Mouse (Mus musculus) liver, embryonic 16.5 days (tissue): ENCODE data around the gene Clba1. TPM values are rescaled to one million over a fixed set of nuclear protein-coding genes. Genes with fewer than 3 reads are reported as not detected.

ENCODE experiments used
- ATAC-seq: fragments of 200-750 bp; cut with Nextera tagmentation; 2 replicates; pipeline ENCODE4 v1.8.0; 2017; ENCODE audit warnings: low read depth, mild to moderate bottlenecking, moderate number of reproducible peaks, moderate library complexity
- H3K27ac ChIP-seq: fragments of 300-500 bp; sonication (generic); 2 replicates; pipeline ENCODE4 v1.5.1; 2014; ENCODE audit warnings: mild to moderate bottlenecking, low read length
- H3K27me3 ChIP-seq: fragments of 300-500 bp; sonication (generic); 2 replicates; pipeline ENCODE4 v1.6.1; 2014; ENCODE audit warnings: low read depth, low read length, mixed read lengths; ENCODE audit not compliant: control insufficient read depth, insufficient read depth
- H3K36me3 ChIP-seq: fragments of 300-500 bp; sonication (generic); 2 replicates; pipeline ENCODE4 v1.6.1; 2014; ENCODE audit warnings: mild to moderate bottlenecking; ENCODE audit not compliant: control insufficient read depth, insufficient read depth
- H3K4me1 ChIP-seq: fragments of 300-500 bp; sonication (generic); 2 replicates; pipeline ENCODE4 v1.6.1; 2014; ENCODE audit warnings: low read depth, low read length, mixed read lengths; ENCODE audit not compliant: control insufficient read depth
- H3K4me2 ChIP-seq: fragments of 300-500 bp; sonication (generic); 2 replicates; pipeline ENCODE4 v1.6.1; 2014; ENCODE audit warnings: low read depth, low read length, mixed read lengths
- H3K4me3 ChIP-seq: fragments of 300-500 bp; sonication (generic); 2 replicates; pipeline ENCODE4 v1.5.1; 2014; ENCODE audit warnings: low read depth, mild to moderate bottlenecking, low read length
- H3K9ac ChIP-seq: fragments of 300-500 bp; sonication (generic); 2 replicates; pipeline ENCODE4 v1.6.1; 2014; ENCODE audit warnings: low read depth, low read length
- H3K9me3 ChIP-seq: fragments of 300-500 bp; sonication (generic); replicated peaks from 2 replicates; pipeline ENCODE4 v1.6.1; 2016; ENCODE audit warnings: low read length; ENCODE audit not compliant: control insufficient read depth
- WGBS: fragments of 180-500 bp; shearing (Covaris S2); extraction: QIAGEN DNeasy Blood & Tissue Kit; methylation state at CpG from one replicate; pipeline ENCODE4 v1.1.7; 2014; ENCODE audit not compliant: insufficient replicate concordance; 5-methylcytosine and 5-hydroxymethylcytosine counted together
- polyA plus RNA-seq: library from polyadenylated mRNA; unstranded; fragments of >200 nt; fragmentation: Nextera tagmentation; extraction: Ambion mirVana; gene quantifications from 2 replicates; pipeline ENCODE4 v1.2.1, GENCODE M21; 2015

The Clba1 gene
- polyA plus RNA-seq, 1 experiment from 2014 or later = 0.34 TPM

GRCm38 (mm10) chr12:112849235-112850022, 40.7 kb downstream of the Clba1 start:
- no peak for ATAC-seq
- 55% methylated on average over 11 of the region's 11 CpGs for WGBS
- no peak overlapping the region for H3K27ac ChIP-seq
- no peaks in the 10 kb centered on the region for H3K4me1 ChIP-seq
- no peaks in the 10 kb centered on the region for H3K27me3 ChIP-seq
- no peaks in the 10 kb centered on the region for H3K9me3 ChIP-seq
- no peaks in the 10 kb centered on the region for H3K36me3 ChIP-seq
- no peak overlapping the region for H3K4me2 ChIP-seq
- no peak overlapping the region for H3K4me3 ChIP-seq
- H3K9ac ChIP-seq = no peak overlapping the region

DNA sequence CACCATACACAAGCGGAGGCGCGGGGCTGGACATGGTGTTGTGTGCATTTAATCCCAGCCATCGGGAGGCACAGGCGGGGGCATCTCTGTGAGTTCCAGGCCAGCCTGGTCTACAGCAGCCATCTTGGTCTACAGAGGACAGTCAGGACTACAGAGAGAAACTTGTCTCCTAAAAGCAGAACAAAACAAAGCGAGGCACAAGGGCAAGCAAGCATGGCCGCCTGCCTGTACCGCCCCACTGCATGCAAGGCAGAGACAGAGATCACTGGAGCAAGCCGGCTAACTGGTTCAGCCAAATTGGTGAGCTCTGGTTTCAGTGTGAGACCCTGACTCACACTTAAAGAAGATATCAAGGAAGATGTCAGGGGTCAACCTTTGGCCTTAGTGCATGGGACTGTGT, 41.6 kb downstream of the Clba1 start:
- no peaks in the 10 kb centered on the region for H3K4me1 ChIP-seq

DNA sequence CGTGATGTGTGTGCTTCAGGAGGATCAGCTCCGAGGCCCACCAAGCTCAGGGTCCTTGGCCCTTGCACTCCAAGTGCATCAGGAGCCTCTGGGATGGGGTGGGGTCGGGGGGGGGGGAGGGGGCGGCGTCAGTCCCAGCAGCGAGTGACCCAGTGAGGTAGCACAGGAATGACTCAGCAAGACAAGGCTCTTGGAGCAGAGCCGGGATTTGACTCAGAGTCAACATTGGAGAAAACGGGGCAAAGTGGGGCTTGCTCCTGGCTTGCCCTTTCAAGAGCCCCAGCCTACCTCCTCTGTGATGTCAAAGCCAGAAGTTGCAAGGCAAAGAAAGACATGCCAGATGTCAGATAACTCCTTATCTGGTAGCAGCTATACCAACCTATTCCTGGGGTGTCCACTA, 42.4 kb downstream of the Clba1 start:
- 53% methylated on average over 8 of the region's 8 CpGs for WGBS
- Histone ChIP-seq H3K9ac (no peak overlapping the region), H3K27ac (no peak overlapping the region), H3K4me1 (no peaks in the 10 kb centered on the region), H3K9me3 (no peaks in the 10 kb centered on the region), H3K36me3 (no peaks in the 10 kb centered on the region), H3K4me3 (no peak overlapping the region), H3K4me2 (no peak overlapping the region), H3K27me3 (no peaks in the 10 kb centered on the region)
- no peak for ATAC-seq

More for the DNA sequence above, 41.6 kb downstream of the Clba1 start:
- H3K9ac ChIP-seq = no peak overlapping the region
- 78% methylated on average over 9 of the region's 9 CpGs for WGBS
- no peak overlapping the region for H3K4me3 ChIP-seq
- no peak overlapping the region for H3K4me2 ChIP-seq
- no peaks in the 10 kb centered on the region for H3K27me3 ChIP-seq
- ATAC-seq = no peak
- no peaks in the 10 kb centered on the region for H3K9me3 ChIP-seq
- H3K27ac ChIP-seq = no peak overlapping the region
- H3K36me3 ChIP-seq = no peaks in the 10 kb centered on the region

DNA sequence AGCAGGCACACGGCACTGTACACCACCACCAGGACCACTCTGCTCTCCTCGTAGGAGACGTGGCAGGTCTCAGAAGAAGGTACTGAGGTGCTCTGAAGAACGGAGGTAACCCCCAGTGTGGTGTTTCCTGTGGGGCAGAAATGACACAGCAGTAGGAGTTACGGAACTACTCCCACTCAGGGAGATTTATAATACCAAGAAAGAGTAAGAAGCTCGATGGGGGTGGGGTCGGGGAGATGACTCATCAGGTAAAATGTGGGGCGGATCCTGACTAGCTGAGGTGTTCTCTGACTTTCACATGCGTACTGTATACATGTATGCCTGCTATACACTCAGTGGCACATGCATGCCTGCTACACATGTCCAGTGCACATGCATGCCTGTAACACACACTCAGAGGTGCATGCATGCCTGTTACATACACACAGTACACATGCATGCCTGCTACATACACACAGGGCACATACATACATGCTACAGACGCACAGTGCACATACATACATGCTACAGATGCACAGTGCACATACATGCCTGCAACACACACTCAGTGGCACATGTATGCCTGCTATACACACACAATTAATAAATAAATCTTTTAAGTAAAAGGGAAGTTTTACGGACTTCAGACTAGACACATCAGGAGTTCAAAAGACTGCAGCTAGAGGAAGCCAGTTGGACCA, 44.5 kb downstream of the Clba1 start:
- Histone ChIP-seq H3K27ac (no peak overlapping the region), H3K9ac (no peak overlapping the region), H3K27me3 (no peaks in the 10 kb centered on the region), H3K4me3 (no peak overlapping the region), H3K36me3 (no peaks in the 10 kb centered on the region), H3K4me1 (no peaks in the 10 kb centered on the region), H3K9me3 (no peaks in the 10 kb centered on the region), H3K4me2 (no peak overlapping the region)
- no peak for ATAC-seq
- WGBS = 61% methylated on average over 11 of the region's 11 CpGs

DNA sequence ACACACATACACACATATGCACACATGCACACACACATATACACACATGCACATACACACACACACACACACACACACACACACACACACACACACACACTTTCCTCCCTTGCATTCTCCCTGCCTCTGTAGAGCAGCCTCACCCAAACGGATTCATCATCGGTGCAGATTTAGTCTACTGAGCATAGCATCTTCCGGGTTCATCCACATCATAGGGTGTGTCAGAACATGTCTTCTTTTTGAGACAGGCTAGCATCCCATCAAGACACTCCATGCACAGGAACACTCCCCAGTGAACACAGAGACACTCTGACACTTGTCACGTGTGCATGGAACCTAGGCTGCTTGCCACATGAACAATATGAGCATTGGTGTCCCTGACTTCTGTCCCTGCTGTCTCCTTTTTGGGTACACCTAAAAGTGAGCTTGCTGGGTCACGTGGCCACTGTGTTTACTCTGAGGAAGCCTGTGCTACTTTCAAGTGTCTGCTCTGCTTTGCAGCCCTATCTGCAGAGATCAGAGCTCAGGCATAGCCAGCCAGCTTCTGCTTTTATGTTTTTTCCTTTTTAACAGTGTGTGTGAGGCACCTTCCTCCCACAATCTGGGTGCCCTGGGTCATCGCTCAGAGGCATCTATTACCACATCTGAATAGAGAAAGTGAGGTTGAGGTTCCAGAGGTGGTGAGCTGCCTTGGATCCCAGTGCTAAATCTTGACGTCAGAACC, 46.0 kb downstream of the Clba1 start:
- Histone ChIP-seq H3K36me3 (no peaks in the 10 kb centered on the region), H3K4me2 (no peak overlapping the region), H3K4me3 (no peak overlapping the region), H3K9me3 (no peaks in the 10 kb centered on the region), H3K9ac (no peak overlapping the region), H3K27me3 (no peaks in the 10 kb centered on the region), H3K27ac (no peak overlapping the region), H3K4me1 (no peaks in the 10 kb centered on the region)
- no peak for ATAC-seq
- 47% methylated on average over 7 of the region's 7 CpGs for WGBS

GRCm38 (mm10) chr12:112856338-112856737, 47.6 kb downstream of the Clba1 start:
- H3K4me2 ChIP-seq = no peak overlapping the region
- ATAC-seq = no peak
- no peak overlapping the region for H3K27ac ChIP-seq
- no peaks in the 10 kb centered on the region for H3K36me3 ChIP-seq
- no peak overlapping the region for H3K9ac ChIP-seq
- H3K4me1 ChIP-seq = no peaks in the 10 kb centered on the region; the same call in 1 of the 2 replicates
- H3K27me3 ChIP-seq = no peaks in the 10 kb centered on the region
- WGBS = 62% methylated on average over 3 of the region's 3 CpGs
- H3K9me3 ChIP-seq = no peaks in the 10 kb centered on the region
- H3K4me3 ChIP-seq = no peak overlapping the region

DNA sequence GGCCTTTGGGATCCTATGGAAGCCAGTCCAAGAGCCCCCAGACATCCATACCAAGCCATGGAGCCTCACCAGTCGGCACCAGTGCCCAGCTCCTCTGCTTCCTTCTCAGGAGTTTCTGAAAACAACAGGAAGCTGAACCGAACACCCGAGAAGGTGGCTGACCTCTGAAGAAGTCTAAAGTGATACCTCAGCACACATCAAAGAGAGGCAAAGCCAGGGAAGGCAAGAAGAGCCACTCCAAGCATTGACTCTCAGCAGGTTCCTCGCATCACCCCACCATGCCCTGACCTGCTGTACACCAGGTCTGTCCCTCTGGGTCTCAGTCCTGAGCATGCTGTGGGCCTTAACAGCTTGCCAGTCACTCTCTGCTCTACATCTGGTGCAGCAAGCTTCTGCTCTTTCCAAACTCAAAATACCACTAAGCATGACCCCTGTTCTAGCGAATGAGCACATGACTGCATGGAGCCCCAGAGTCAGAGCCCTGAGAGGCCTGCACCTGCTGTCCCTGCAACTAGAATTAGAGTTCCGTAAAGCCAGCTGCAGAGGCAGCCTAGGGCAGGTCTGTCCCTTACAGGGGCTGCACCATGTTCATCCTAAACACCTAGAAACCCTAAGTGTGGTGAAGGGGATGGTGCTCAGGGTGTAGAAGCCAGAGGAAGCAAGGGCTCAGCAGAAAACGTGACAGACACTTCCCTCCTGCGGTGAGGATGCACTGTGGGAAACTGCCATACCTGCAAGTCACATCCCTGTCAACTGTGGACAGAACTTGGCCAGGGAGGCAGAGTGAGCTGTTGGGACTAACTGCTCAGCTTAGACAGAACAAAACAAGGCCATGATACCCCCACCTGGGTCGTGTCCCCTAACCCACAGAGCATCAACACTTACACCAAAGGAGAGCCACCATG, 48.5 kb downstream of the Clba1 start:
- H3K27ac ChIP-seq = no peak overlapping the region
- no peak overlapping the region for H3K4me3 ChIP-seq
- H3K9ac ChIP-seq = no peak overlapping the region
- H3K36me3 ChIP-seq = no peaks in the 10 kb centered on the region
- H3K4me1 ChIP-seq = no peaks in the 10 kb centered on the region; the same call in 1 of the 2 replicates
- ATAC-seq = no peak
- H3K9me3 ChIP-seq = no peaks in the 10 kb centered on the region
- H3K27me3 ChIP-seq = no peaks in the 10 kb centered on the region
- WGBS = 51% methylated on average over 9 of the region's 9 CpGs
- no peak overlapping the region for H3K4me2 ChIP-seq

DNA sequence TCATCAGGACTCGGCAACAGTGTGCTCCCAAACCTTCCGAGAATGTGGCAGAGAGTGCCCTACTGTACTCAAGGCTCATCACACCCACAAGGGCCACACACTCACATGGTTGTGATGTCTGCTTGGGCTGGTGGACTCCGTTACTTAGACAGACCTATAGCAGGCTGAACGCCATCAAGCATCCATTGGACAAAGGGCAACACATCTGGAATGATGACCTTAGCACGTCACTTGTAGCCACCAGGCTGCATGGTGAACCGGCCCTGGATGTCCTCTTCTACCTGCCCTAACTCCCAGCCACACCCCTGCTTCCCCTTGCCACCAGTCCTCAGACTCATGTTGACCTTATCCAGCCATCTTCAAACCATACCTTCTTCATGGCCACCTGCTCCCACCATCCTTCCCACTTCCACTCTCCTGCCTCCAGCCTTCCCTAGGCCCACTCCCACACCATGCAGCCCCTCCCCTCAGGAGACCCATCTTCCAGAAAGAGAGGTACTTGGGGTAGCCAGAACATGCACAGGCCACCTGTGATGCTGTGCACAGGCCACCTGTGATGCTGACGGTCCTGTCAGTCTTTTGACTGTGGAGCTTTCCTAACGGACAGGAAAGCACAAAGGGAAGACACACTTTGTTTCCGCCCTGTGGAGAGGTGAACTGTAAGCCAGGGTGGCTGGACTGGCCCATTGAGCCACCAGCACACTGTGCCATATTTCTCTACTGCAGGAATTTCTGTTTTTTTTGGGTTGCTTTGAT, 50.0 kb downstream of the Clba1 start:
- no peak overlapping the region for H3K4me3 ChIP-seq
- H3K36me3 ChIP-seq = no peaks in the 10 kb centered on the region
- no peak overlapping the region for H3K9ac ChIP-seq
- no peak for ATAC-seq
- no peak overlapping the region for H3K27ac ChIP-seq
- no peak overlapping the region for H3K4me2 ChIP-seq
- H3K9me3 ChIP-seq = no peaks in the 10 kb centered on the region
- WGBS = 64% methylated on average over 9 of the region's 9 CpGs
- no peaks in the 10 kb centered on the region; the same call in 1 of the 2 replicates for H3K4me1 ChIP-seq
- H3K27me3 ChIP-seq = no peaks in the 10 kb centered on the region
